Mouse (Mus musculus) CH12.LX (cell line): ENCODE results near the gene Suclg2. TPM values are rescaled to one million over a fixed set of nuclear protein-coding genes. Genes with fewer than 3 reads are reported as not detected.

Experiments
- DNase-seq: peaks from one replicate; pipeline ENCODE4 v3.0.0-alpha.2; 2013; ENCODE audit errors: extremely low read depth
- H3K27ac ChIP-seq: 2 replicates; pipeline ENCODE4 v1.5.1; 2012; ENCODE audit warnings: low read depth, mild to moderate bottlenecking, control low read depth, moderate library complexity; ENCODE audit not compliant: insufficient read depth
- H3K27me3 ChIP-seq: replicated peaks from 2 replicates; pipeline ENCODE3; 2012; ENCODE audit warnings: inconsistent platforms
- H3K36me3 ChIP-seq, 2 experiments: replicated peaks in 1 of 2; 2 replicates each; pipeline versions ENCODE3 to v1.6.1; 2012; ENCODE audit warnings: inconsistent platforms in 1 of 2, low read length in 1 of 2, mild to moderate bottlenecking in 1 of 2, mixed read lengths in 1 of 2, moderate library complexity in 1 of 2; ENCODE audit not compliant: control insufficient read depth in 1 of 2, insufficient read depth in 1 of 2
- H3K4me1 ChIP-seq, 2 experiments: 2 replicates each; pipeline ENCODE4 v1.6.1; 2012; ENCODE audit warnings: inconsistent platforms in 1 of 2, moderate library complexity in 1 of 2; ENCODE audit not compliant: insufficient read depth in 2 of 2, control insufficient read depth in 1 of 2
- H3K4me2 ChIP-seq: 2 replicates; pipeline ENCODE4 v1.6.1; 2012; ENCODE audit warnings: low read depth, mild to moderate bottlenecking, control low read depth; ENCODE audit not compliant: poor library complexity, insufficient read depth, severe bottlenecking
- H3K4me3 ChIP-seq, 3 experiments: fragments of 150-350 bp in 1 of 3; sonication (generic) in 1 of 3; replicated peaks in 1 of 3; 2 replicates each; pipeline versions ENCODE3 to v1.5.1; 2011 to 2012; ENCODE audit warnings: low read depth in 2 of 3, low read length in 2 of 3, mild to moderate bottlenecking in 2 of 3, moderate library complexity in 2 of 3, control low read depth in 1 of 3, improper control_type of control experiment in 1 of 3, inconsistent platforms in 1 of 3, mixed read lengths in 1 of 3; ENCODE audit not compliant: poor library complexity in 1 of 3
- H3K79me2 ChIP-seq: replicated peaks from 2 replicates; pipeline ENCODE4 v1.6.1; 2012; ENCODE audit warnings: mild to moderate bottlenecking, moderate library complexity; ENCODE audit not compliant: control insufficient read depth, poor library complexity, insufficient read depth, severe bottlenecking; ENCODE audit errors: extremely low read depth
- H3K9ac ChIP-seq: 2 replicates; pipeline ENCODE4 v1.6.1; 2012; ENCODE audit warnings: low read depth, mild to moderate bottlenecking, control low read depth, moderate library complexity; ENCODE audit not compliant: insufficient read depth
- H3K9me3 ChIP-seq: replicated peaks from 2 replicates; pipeline ENCODE3; 2012; ENCODE audit warnings: low read length, inconsistent platforms, mixed read lengths
- CHD1 ChIP-seq: IDR thresholded peaks from 2 replicates; pipeline ENCODE4 v1.6.1; 2012; ENCODE audit warnings: low read depth, low read length, improper control_type of control experiment, inconsistent platforms
- CHD2 ChIP-seq: IDR thresholded peaks from 2 replicates; pipeline ENCODE4 v1.6.1; 2011; ENCODE audit warnings: low read length, improper control_type of control experiment
- E2F4 ChIP-seq: IDR thresholded peaks from 2 replicates; pipeline ENCODE4 v1.6.1; 2011; ENCODE audit warnings: low read depth, low read length, improper control_type of control experiment; ENCODE audit not compliant: insufficient replicate concordance
- GABPA ChIP-seq: IDR thresholded peaks from 2 replicates; pipeline ENCODE4 v1.6.1; 2012; ENCODE audit warnings: low read depth, low read length, improper control_type of control experiment, inconsistent platforms; ENCODE audit not compliant: insufficient replicate concordance
- HCFC1 ChIP-seq: IDR thresholded peaks from 2 replicates; pipeline ENCODE4 v1.6.1; 2012; ENCODE audit warnings: low read depth, mild to moderate bottlenecking, inconsistent platforms, low read length, improper control_type of control experiment
- IRF4 ChIP-seq: IDR thresholded peaks from 2 replicates; pipeline ENCODE4 v1.6.1; 2014; ENCODE audit warnings: low read depth, mild to moderate bottlenecking, inconsistent platforms, low read length, improper control_type of control experiment
- JUND ChIP-seq: conservative IDR thresholded peaks from 2 replicates; pipeline ENCODE4 v1.6.1; 2011; ENCODE audit warnings: low read depth, low read length, improper control_type of control experiment
- KAT2A ChIP-seq: IDR thresholded peaks from 2 replicates; pipeline ENCODE4 v1.6.1; 2012; ENCODE audit warnings: low read length, improper control_type of control experiment, inconsistent platforms; ENCODE audit not compliant: insufficient replicate concordance
- MAFK ChIP-seq: IDR thresholded peaks from 2 replicates; pipeline ENCODE4 v1.6.1; 2011; ENCODE audit warnings: low read length, improper control_type of control experiment; ENCODE audit not compliant: insufficient replicate concordance
- MAX ChIP-seq: IDR thresholded peaks from 2 replicates; pipeline ENCODE4 v1.6.1; 2011; ENCODE audit warnings: low read length, improper control_type of control experiment
- MAZ ChIP-seq: IDR thresholded peaks from 2 replicates; pipeline ENCODE4 v1.6.1; 2012; ENCODE audit warnings: low read depth, mild to moderate bottlenecking, inconsistent platforms, low read length, improper control_type of control experiment, moderate library complexity
- MEF2A ChIP-seq: IDR thresholded peaks from 2 replicates; pipeline ENCODE4 v1.6.1; 2014; ENCODE audit warnings: low read depth, mild to moderate bottlenecking, inconsistent platforms, low read length, improper control_type of control experiment, borderline replicate concordance
- MXI1 ChIP-seq: IDR thresholded peaks from 2 replicates; pipeline ENCODE4 v1.6.1; 2011; ENCODE audit warnings: mild to moderate bottlenecking, low read depth, low read length, improper control_type of control experiment
- MYC ChIP-seq: IDR thresholded peaks from 2 replicates; pipeline ENCODE4 v1.6.1; 2011; ENCODE audit warnings: low read depth, mild to moderate bottlenecking, improper control_type of control experiment, low read length
- NELFE ChIP-seq: IDR thresholded peaks from 2 replicates; pipeline ENCODE4 v1.6.1; 2011; ENCODE audit warnings: low read depth, low read length, improper control_type of control experiment
- NRF1 ChIP-seq: IDR thresholded peaks from 2 replicates; pipeline ENCODE4 v1.6.1; 2014; ENCODE audit warnings: low read depth, mild to moderate bottlenecking, inconsistent platforms, low read length, improper control_type of control experiment, moderate library complexity
- POLR2A ChIP-seq: IDR thresholded peaks from 2 replicates; pipeline ENCODE4 v1.6.1; 2011; ENCODE audit warnings: low read depth, mild to moderate bottlenecking, improper control_type of control experiment, low read length
- POLR2AphosphoS2 ChIP-seq: IDR thresholded peaks from 2 replicates; pipeline ENCODE4 v1.6.1; 2011; ENCODE audit warnings: low read depth, low read length, improper control_type of control experiment
- RAD21 ChIP-seq: IDR thresholded peaks from 2 replicates; pipeline ENCODE4 v1.6.1; 2011; ENCODE audit warnings: low read depth, mild to moderate bottlenecking, low read length, improper control_type of control experiment, moderate library complexity
- SIN3A ChIP-seq: IDR thresholded peaks from 2 replicates; pipeline ENCODE4 v1.6.1; 2012; ENCODE audit warnings: low read length, improper control_type of control experiment, inconsistent platforms
- SMC3 ChIP-seq: IDR thresholded peaks from 2 replicates; pipeline ENCODE4 v1.6.1; 2011; ENCODE audit warnings: low read depth, low read length, improper control_type of control experiment
- TBP ChIP-seq: conservative IDR thresholded peaks from 2 replicates; pipeline ENCODE4 v1.6.1; 2011; ENCODE audit warnings: low read depth, low read length, improper control_type of control experiment
- TCF12 ChIP-seq: IDR thresholded peaks from 2 replicates; pipeline ENCODE4 v1.6.1; 2014; ENCODE audit warnings: low read depth, mild to moderate bottlenecking, inconsistent platforms, low read length, improper control_type of control experiment
- UBTF ChIP-seq: IDR thresholded peaks from 2 replicates; pipeline ENCODE4 v1.6.1; 2012; ENCODE audit warnings: low read depth, mild to moderate bottlenecking, inconsistent platforms, low read length, improper control_type of control experiment, moderate library complexity
- USF1 ChIP-seq: IDR thresholded peaks from 2 replicates; pipeline ENCODE4 v1.6.1; 2014; ENCODE audit warnings: low read depth, mild to moderate bottlenecking, inconsistent platforms, low read length, improper control_type of control experiment
- USF2 ChIP-seq: conservative IDR thresholded peaks from 2 replicates; pipeline ENCODE4 v1.6.1; 2011; ENCODE audit warnings: low read depth, low read length, improper control_type of control experiment
- dilution Hi-C: fragments of 300-500 bp; cut with MboI; formaldehyde crosslinking; loops from 2 replicates; pipeline ENCODE4 v1.14.3; 2020; ENCODE audit warnings: low sequenced_read_pairs; ENCODE audit not compliant: extremely low pct_unique_long_range_greater_than_20kb, extremely low pct_ligation_motif_present
- in situ Hi-C: fragments of 300-500 bp; cut with MboI; formaldehyde crosslinking; loops from 3 replicates; pipeline ENCODE4 v1.14.3; 2019; ENCODE audit warnings: low sequenced_read_pairs, low pct_ligation_motif_present, low pct_unique_long_range_greater_than_20kb, mixed read lengths
- polyA plus RNA-seq: library from polyadenylated mRNA; unstranded; fragments of >175 nt; gene quantifications from 2 replicates; pipeline ENCODE4 v1.2.1, GENCODE M21; 2012; ENCODE audit warnings: low read depth; ENCODE audit not compliant: insufficient read length
- total RNA-seq, 2 experiments: library from RNA; depleted of rRNA; stranded (reverse); fragments of 300-350 nt in 1 of 2; fragments of >200 nt in 1 of 2; gene quantifications; 2 replicates each; pipeline ENCODE4 v1.2.3; 2012 to 2014

Suclg2 gene
- total and polyA plus RNA-seq, 3 experiments, result 46.5 to 86.2 (median 48.3) TPM

- no peak for TF ChIP-seq MAZ
- no peak for TF ChIP-seq HCFC1
- no peak for TF ChIP-seq USF1
- no peak for TF ChIP-seq TBP
- no peak for TF ChIP-seq UBTF
- TF ChIP-seq CHD1, result no peak
- TF ChIP-seq MAX, result no peak
- TF ChIP-seq E2F4, result no peak
- no peak for TF ChIP-seq JUND
- TF ChIP-seq NELFE, result no peak
- no peak for TF ChIP-seq GABPA
- no peak for TF ChIP-seq CHD2
- TF ChIP-seq MAFK, result no peak
- no peak for TF ChIP-seq USF2
- no peak for TF ChIP-seq MEF2A
- TF ChIP-seq IRF4, result no peak
- TF ChIP-seq POLR2AphosphoS2, result no peak
- no peak for TF ChIP-seq MYC
- TF ChIP-seq NRF1, result no peak
- Histone ChIP-seq H3K4me3 (no peak overlapping the region), H3K9ac (no peak overlapping the region), H3K4me1 (peaks cover 0 to 4% of the 10 kb centered on the region in 2 experiments; a peak in 2 of 4 replicates), H3K36me3 (no peaks in the 10 kb centered on the region), H3K4me2 (no peak overlapping the region), H3K9me3 (peaks cover 3% of the 10 kb centered on the region), H3K27me3 (no peaks in the 10 kb centered on the region), H3K79me2 (no peaks in the 10 kb centered on the region), H3K27ac (no peak overlapping the region)
- DNase-seq, result no peak
- dilution Hi-C loops (no loop called here), in situ Hi-C loops (no loop called here)
Measured at GRCm38 (mm10) chr6:95729399-95729798, 10.8 kb upstream of the Suclg2 start.

DNA sequence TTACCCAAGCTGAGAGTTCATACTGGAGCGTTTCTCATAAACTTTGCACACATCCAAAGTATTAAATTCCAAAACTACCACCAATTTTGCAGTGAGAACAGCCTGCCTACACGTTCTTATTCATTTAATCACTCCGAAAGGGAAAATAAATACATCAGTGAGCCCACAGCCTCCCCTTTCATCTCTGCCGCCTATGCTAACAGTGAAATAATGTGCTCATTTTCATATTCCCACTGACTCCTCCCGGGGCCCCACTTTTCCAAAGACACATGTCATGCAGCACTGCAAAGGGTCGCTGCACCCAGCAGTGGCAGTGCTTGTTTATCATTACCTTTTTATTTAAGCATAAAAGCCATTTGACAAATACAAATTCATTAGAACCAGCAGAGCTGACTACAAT lies 6.7 kb upstream of the Suclg2 start:
- Histone ChIP-seq H3K4me3 (no peak overlapping the region), H3K4me2 (no peak overlapping the region), H3K36me3 (no peaks in the 10 kb centered on the region), H3K27ac (no peak overlapping the region), H3K9ac (no peak overlapping the region), H3K27me3 (no peaks in the 10 kb centered on the region), H3K79me2 (no peaks in the 10 kb centered on the region), H3K4me1 (peaks cover 0 to 4% of the 10 kb centered on the region in 2 experiments; a peak in 2 of 4 replicates), H3K9me3 (peaks cover 10% of the 10 kb centered on the region)
- no peak for DNase-seq
- in situ Hi-C loops, result no loop called here
- TF ChIP-seq IRF4, result no peak
- no peak for TF ChIP-seq MYC
- no peak for TF ChIP-seq KAT2A
- TF ChIP-seq USF1, result no peak
- no peak for TF ChIP-seq MXI1
- TF ChIP-seq TCF12, result no peak
- no peak for TF ChIP-seq NELFE
- TF ChIP-seq E2F4, result no peak
- no peak for TF ChIP-seq SMC3
- no peak for TF ChIP-seq SIN3A
- TF ChIP-seq POLR2AphosphoS2, result no peak
- no peak for TF ChIP-seq MAX
- TF ChIP-seq RAD21, result no peak
- TF ChIP-seq MEF2A, result no peak
- no peak for TF ChIP-seq POLR2A
- dilution Hi-C loops, result no loop called here
